Mouse (Mus musculus) cortical plate, adult 2 months (tissue): ENCODE results near the gene Terf2ip.

Experiments used
- CTCF ChIP-seq: fragments of 200-500 bp; IDR thresholded peaks from 2 replicates; pipeline ENCODE4 v1.5.1; 2011; ENCODE audit warnings: mild to moderate bottlenecking, control low read depth, low read length; ENCODE audit not compliant: insufficient read depth; ENCODE audit errors: extremely low read depth
- POLR2A ChIP-seq: fragments of 200-500 bp; IDR thresholded peaks from 2 replicates; pipeline ENCODE4 v1.6.1; 2011; ENCODE audit warnings: mild to moderate bottlenecking, low read length, control low read depth; ENCODE audit not compliant: insufficient read depth; ENCODE audit errors: extremely low read depth

GRCm38 (mm10) chr8:112029455-112029854 is 18.3 kb downstream of the Terf2ip start:
- no peak for TF ChIP-seq CTCF
- TF ChIP-seq POLR2A = no peak
